Mouse (Mus musculus): Measurements from ENCODE around the gene Pafah1b3. TPM values are rescaled to one million over a fixed set of nuclear protein-coding genes. Genes with fewer than 3 reads are reported as not detected.

Pafah1b3 gene
- polyA plus RNA-seq, 1 experiment, result 184 TPM

- Histone ChIP-seq H3K4me3 (ENCODE audit: low read depth, low read length) (no peak overlapping the region), H3K36me3 (ENCODE audit: control insufficient read depth, insufficient read depth, low read length) (no peaks in the 10 kb centered on the region), H3K27ac (ENCODE audit: insufficient read depth, low read depth, low read length) (no peak overlapping the region), H3K27me3 (ENCODE audit: control insufficient read depth, insufficient read depth, low read length) (peaks cover 12% of the 10 kb centered on the region), H3K4me1 (ENCODE audit: control insufficient read depth, insufficient read depth, insufficient read length, low read length) (peaks cover 6% of the 10 kb centered on the region)
- WGBS, result 69% methylated on average over 3 of the region's 3 CpGs
- TF ChIP-seq POLR2A (IDR thresholded peaks at IDR 0.05; ENCODE audit: low read depth, low read length), result no peak
- no peak for TF ChIP-seq CTCF (IDR thresholded peaks at IDR 0.05; ENCODE audit: extremely low read depth, insufficient read length, insufficient replicate concordance, low read depth, low read length)
Observed at GRCm38 (mm10) chr7:25303685-25304006, 5.9 kb upstream of the Pafah1b3 start.

GRCm38 (mm10) chr7:25303003-25303684 is 5.4 kb upstream of the Pafah1b3 start:
- WGBS, result 63% methylated on average over 9 of the region's 9 CpGs
- Histone ChIP-seq H3K4me1 (ENCODE audit: control insufficient read depth, insufficient read depth, insufficient read length, low read length) (peaks cover 6% of the 10 kb centered on the region), H3K27ac (ENCODE audit: insufficient read depth, low read depth, low read length) (no peak overlapping the region), H3K36me3 (ENCODE audit: control insufficient read depth, insufficient read depth, low read length) (no peaks in the 10 kb centered on the region), H3K27me3 (ENCODE audit: control insufficient read depth, insufficient read depth, low read length) (peaks cover 12% of the 10 kb centered on the region), H3K4me3 (ENCODE audit: low read depth, low read length) (no peak overlapping the region)
- no peak for TF ChIP-seq POLR2A (IDR thresholded peaks at IDR 0.05; ENCODE audit: low read depth, low read length)

GRCm38 (mm10) chr7:25301063-25301462 is 3.3 kb upstream of the Pafah1b3 start, which contains the start of gene Prr19:
Gene Prr19 (plus strand): TSS chr7:25301411.
- TF ChIP-seq POLR2A (IDR thresholded peaks at IDR 0.05; ENCODE audit: low read depth, low read length) (no peak), CTCF (IDR thresholded peaks at IDR 0.05; ENCODE audit: extremely low read depth, insufficient read length, insufficient replicate concordance, low read depth, low read length) (no peak)

GRCm38 (mm10) chr7:25296945-25297453 is 787 bp downstream of the Pafah1b3 start:
- no peaks in the 10 kb centered on the region for H3K27me3 ChIP-seq (ENCODE audit: control insufficient read depth, insufficient read depth, low read length)
- peaks cover 5% of the 10 kb centered on the region for H3K4me1 ChIP-seq (ENCODE audit: control insufficient read depth, insufficient read depth, insufficient read length, low read length)
- H3K4me3 ChIP-seq (ENCODE audit: low read depth, low read length), result peak overlapping the region; percentile 81
- H3K27ac ChIP-seq (ENCODE audit: insufficient read depth, low read depth, low read length), result peak overlapping the region; percentile 89
- WGBS, result under 1% methylated on average over 21 of the region's 21 CpGs
- H3K36me3 ChIP-seq (ENCODE audit: control insufficient read depth, insufficient read depth, low read length), result peaks cover 23% of the 10 kb centered on the region
- TF ChIP-seq POLR2A (IDR thresholded peaks at IDR 0.05; ENCODE audit: low read depth, low read length) (no peak), CTCF (IDR thresholded peaks at IDR 0.05; ENCODE audit: extremely low read depth, insufficient read length, insufficient replicate concordance, low read depth, low read length) (no peak)

More at GRCm38 (mm10) chr7:25301063-25301462, 3.3 kb upstream of the Pafah1b3 start, which contains the start of gene Prr19:
- Histone ChIP-seq H3K36me3 (ENCODE audit: control insufficient read depth, insufficient read depth, low read length) (no peaks in the 10 kb centered on the region), H3K27ac (ENCODE audit: insufficient read depth, low read depth, low read length) (no peak within 1 kb of the TSS), H3K4me3 (ENCODE audit: low read depth, low read length) (no peak within 1 kb of the TSS), H3K27me3 (ENCODE audit: control insufficient read depth, insufficient read depth, low read length) (peaks cover 5% of the 10 kb centered on the region; the same call in 1 of the 2 replicates), H3K4me1 (ENCODE audit: control insufficient read depth, insufficient read depth, insufficient read length, low read length) (peaks cover 6% of the 10 kb centered on the region)
- 66% methylated on average over 19 of the region's 19 CpGs for WGBS

GRCm38 (mm10) chr7:25294960-25295722 is 2.6 kb downstream of the Pafah1b3 start:
- Histone ChIP-seq H3K27ac (ENCODE audit: insufficient read depth, low read depth, low read length) (0 out of 2 replicates have a peak overlapping the region, but pooled peaks have one; percentile 20), H3K4me3 (ENCODE audit: low read depth, low read length) (no peak overlapping the region), H3K27me3 (ENCODE audit: control insufficient read depth, insufficient read depth, low read length) (no peaks in the 10 kb centered on the region), H3K4me1 (ENCODE audit: control insufficient read depth, insufficient read depth, insufficient read length, low read length) (peaks cover 15% of the 10 kb centered on the region), H3K36me3 (ENCODE audit: control insufficient read depth, insufficient read depth, low read length) (peaks cover 38% of the 10 kb centered on the region)
- 82% methylated on average over 12 of the region's 12 CpGs for WGBS
- TF ChIP-seq CTCF (IDR thresholded peaks at IDR 0.05; ENCODE audit: extremely low read depth, insufficient read length, insufficient replicate concordance, low read depth, low read length), result no peak
- TF ChIP-seq POLR2A (IDR thresholded peaks at IDR 0.05; ENCODE audit: low read depth, low read length), result no peak

- Histone ChIP-seq H3K27ac (ENCODE audit: insufficient read depth, low read depth, low read length) (no peak overlapping the region), H3K4me3 (ENCODE audit: low read depth, low read length) (no peak overlapping the region), H3K4me1 (ENCODE audit: control insufficient read depth, insufficient read depth, insufficient read length, low read length) (peaks cover 15% of the 10 kb centered on the region), H3K27me3 (ENCODE audit: control insufficient read depth, insufficient read depth, low read length) (no peaks in the 10 kb centered on the region), H3K36me3 (ENCODE audit: control insufficient read depth, insufficient read depth, low read length) (peaks cover 41% of the 10 kb centered on the region)
- TF ChIP-seq CTCF (IDR thresholded peaks at IDR 0.05; ENCODE audit: extremely low read depth, insufficient read length, insufficient replicate concordance, low read depth, low read length) (no peak), POLR2A (IDR thresholded peaks at IDR 0.05; ENCODE audit: low read depth, low read length) (no peak)
- WGBS, result 87% methylated on average over 4 of the region's 4 CpGs
Observed at GRCm38 (mm10) chr7:25294495-25294894, 3.3 kb downstream of the Pafah1b3 start.

- Histone ChIP-seq H3K4me3 (ENCODE audit: low read depth, low read length) (no peak overlapping the region), H3K36me3 (ENCODE audit: control insufficient read depth, insufficient read depth, low read length) (peaks cover 52% of the 10 kb centered on the region), H3K27me3 (ENCODE audit: control insufficient read depth, insufficient read depth, low read length) (no peaks in the 10 kb centered on the region), H3K4me1 (ENCODE audit: control insufficient read depth, insufficient read depth, insufficient read length, low read length) (peaks cover 15% of the 10 kb centered on the region), H3K27ac (ENCODE audit: insufficient read depth, low read depth, low read length) (no peak overlapping the region)
- TF ChIP-seq CTCF (IDR thresholded peaks at IDR 0.05; ENCODE audit: extremely low read depth, insufficient read length, insufficient replicate concordance, low read depth, low read length), result no peak
- no peak for TF ChIP-seq POLR2A (IDR thresholded peaks at IDR 0.05; ENCODE audit: low read depth, low read length)
- 93% methylated on average over 9 of the region's 10 CpGs for WGBS
Observed at GRCm38 (mm10) chr7:25293191-25293739, 4.5 kb downstream of the Pafah1b3 start.

Measured in small intestine, adult 2 months (tissue).